Mouse (Mus musculus) spleen, embryonic (tissue): ENCODE measurements around the gene Sash1.

Experiments
- CTCF ChIA-PET: fragments of 350-600 bp; sonication (Branson Sonifier 250); formaldehyde crosslinking; loops from one replicate; lab custom pipeline; 2022; lab: Charles Lee

Gene Sash1

DNA sequence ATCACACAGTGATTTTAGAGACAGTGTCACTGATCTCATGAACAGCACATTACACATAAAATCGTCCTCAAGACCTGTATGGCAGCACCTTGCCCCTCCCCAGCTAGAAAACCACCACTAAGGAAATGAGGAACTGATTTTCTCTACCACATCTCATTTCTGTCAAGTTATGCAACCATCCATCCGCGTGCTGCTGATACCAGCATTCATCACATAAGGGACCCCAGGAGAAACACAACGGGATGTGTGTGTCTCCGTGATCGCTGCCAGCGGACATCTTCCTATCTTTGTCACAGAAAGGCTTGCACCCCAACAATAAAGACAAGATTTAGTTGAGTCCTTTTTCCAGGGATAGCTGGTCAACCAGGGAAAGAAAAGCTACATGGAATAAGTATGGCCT lies 27.2 kb downstream of the Sash1 start:
- CTCF ChIA-PET: no interaction called here

DNA sequence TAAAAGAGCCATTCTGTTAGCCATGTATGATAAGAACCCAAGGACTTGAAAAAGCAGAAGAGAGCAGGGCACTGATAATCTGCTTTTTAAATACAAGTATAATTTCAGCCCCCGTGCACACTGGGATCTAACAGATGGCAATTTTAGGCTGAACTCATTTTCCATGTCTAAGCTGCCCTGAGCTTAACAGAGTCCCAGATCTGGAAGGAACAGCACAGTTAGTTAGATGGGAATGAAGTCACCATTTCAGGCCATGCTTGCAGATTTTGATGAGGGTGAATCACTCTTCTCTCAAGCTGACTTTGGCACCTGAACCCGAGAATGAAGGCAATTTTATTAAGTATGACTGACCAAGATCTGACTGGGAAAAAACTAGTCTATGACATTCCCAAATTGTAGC lies 28.9 kb downstream of the Sash1 start:
- CTCF ChIA-PET: no interaction called here

GRCm38 (mm10) chr10:8853326-8853725 lies 32.5 kb downstream of the Sash1 start:
- CTCF ChIA-PET: no interaction called here

DNA sequence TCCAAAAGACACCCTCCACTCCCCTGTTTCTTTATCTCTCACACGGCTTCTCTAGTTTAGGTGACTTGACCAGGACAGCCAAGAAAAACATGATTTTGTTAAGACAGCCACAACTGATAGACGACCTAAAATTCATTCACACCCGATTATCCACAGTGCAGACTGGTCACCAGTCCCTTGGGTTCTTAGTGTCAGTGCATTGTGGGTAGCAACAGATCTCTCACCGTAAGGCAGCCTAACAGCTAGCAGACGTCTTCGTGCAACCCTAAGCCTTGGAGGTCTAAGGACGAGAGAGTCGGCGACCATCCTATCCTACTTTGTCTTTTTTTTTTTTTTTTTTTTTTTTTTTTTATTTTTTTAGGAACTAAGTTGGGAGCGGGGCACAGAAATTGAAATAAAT lies 34.2 kb downstream of the Sash1 start:
- CTCF ChIA-PET: no interaction called here

DNA sequence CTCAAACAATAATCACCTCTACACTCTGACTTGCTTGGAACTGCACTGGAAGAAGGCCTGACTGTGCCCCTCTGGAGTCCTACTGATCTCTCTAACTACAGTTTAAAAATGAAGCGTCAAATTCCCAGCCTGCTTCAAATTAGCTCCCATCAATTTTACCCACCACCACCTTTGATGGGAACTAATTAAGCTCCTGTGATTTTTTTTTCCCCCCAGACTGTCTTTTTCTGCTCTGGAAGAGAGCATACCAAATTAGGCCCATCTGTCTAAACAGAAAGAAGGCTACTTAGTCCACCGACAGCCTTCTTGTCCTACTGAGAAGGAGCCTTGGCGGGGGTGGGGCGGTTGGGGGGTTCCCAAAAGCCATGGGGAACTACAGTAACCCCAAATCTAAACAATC lies 37.9 kb downstream of the Sash1 start:
- CTCF ChIA-PET: interaction anchor here (0.7 kb wide), 1 partner anchor 32 kb away, joined by 3 read pairs; no protein-coding TSS in a partner anchor

- CTCF ChIA-PET: no interaction called here
These were observed 39.6 kb downstream of the Sash1 start for GRCm38 (mm10) chr10:8846258-8846657.

DNA sequence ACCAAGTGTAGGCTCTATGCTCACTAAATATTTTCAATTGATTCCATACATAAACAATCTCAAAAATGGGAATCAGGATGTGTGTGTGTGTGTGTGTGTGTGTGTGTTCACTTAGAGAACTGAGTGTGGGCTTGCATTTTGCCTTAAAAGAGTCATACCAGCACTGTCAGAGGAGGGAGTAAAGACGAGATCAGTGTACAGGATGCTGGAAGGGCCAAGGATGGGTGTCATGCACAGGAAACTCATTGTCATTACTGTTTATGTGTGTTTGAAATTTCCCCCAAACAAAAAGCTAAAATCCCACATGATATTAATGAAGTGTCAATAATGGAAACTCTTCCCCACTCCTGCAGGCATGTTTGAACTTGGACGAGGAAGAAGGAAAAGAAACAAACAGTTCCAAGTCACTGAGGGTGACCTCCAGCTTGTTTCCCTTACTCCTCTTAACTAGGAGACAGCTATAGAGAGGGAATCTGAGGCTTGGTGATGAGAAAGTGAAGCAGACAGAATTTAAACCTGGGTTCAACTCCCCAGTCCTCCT lies 40.6 kb downstream of the Sash1 start:
- CTCF ChIA-PET: no interaction called here

GRCm38 (mm10) chr10:8839956-8840355 lies 45.9 kb downstream of the Sash1 start:
- CTCF ChIA-PET: no interaction called here

DNA sequence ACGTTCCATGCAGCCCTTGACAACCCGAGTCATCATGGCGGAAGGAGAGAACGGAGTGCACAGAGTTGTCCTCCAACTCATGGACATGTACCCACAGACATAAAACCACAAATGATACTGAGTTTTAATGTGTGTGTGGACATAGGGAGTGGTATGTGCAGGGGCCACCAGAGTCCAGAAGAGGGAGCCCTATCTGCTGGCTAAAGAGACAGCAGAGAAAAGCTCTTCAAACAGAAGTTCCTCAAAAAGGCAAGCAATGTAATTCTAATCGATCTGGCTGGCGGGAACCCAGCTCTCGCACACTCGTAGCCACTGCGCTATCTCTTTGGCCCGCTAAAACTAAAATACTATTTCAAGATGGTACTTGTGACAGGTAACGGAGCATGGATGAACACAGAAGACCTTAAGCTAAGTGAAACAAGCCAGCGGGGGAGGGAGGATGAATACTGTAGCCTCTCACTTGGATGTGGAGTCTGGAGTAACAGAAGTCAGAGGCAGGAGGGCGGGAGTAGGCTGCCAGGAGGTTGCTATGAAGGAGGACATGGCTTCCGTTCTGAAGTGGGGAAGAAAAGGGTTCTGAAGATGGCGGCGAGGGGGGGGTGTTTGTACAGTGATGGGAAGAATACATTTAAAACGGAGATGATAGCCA lies 51.9 kb downstream of the Sash1 start:
- CTCF ChIA-PET: interaction anchor here (1.5 kb wide), 1 partner anchor 141 kb away, joined by 3 read pairs; no protein-coding TSS in a partner anchor

DNA sequence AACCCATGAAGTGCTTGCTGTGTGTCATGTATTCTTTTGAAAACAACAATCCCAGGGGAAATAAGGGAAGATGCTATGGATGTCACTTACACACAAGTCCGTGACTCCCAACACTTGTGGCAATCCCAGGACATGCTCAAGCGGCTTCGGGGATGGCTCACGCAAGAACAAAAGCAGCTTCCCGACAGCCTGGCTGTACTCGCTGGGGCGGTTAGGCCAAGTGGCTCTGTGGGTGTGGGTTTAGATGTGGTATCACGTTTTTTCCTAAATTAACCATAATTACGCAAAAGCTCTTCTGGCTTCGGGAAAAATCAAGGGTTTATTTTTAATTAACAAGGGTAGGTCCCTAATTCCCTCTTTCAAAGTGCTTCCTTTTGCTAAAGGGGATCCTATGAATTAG lies 59.6 kb downstream of the Sash1 start:
- CTCF ChIA-PET: no interaction called here

DNA sequence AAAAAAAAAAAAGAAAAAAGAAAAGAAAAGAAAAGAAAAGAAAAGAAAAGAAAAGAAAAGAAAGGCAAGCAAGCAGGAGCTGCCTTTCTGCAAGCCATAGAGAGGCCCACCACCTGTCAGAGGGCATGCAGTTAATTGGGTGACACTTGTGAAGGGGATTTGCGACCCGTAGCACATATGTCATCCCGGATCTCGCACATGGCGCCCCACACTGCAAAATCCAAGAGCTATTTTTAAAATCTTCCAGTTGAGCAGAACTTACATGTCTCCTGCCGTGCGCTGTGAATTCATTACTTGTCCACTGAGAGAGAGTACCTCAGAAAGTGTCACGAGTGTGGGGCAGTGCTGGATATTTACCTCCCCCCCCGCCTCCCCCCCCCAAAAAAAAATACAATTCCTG lies 60.0 kb downstream of the Sash1 start:
- CTCF ChIA-PET: no interaction called here

GRCm38 (mm10) chr10:8818066-8818465 lies 67.8 kb downstream of the Sash1 start:
- CTCF ChIA-PET: no interaction called here

DNA sequence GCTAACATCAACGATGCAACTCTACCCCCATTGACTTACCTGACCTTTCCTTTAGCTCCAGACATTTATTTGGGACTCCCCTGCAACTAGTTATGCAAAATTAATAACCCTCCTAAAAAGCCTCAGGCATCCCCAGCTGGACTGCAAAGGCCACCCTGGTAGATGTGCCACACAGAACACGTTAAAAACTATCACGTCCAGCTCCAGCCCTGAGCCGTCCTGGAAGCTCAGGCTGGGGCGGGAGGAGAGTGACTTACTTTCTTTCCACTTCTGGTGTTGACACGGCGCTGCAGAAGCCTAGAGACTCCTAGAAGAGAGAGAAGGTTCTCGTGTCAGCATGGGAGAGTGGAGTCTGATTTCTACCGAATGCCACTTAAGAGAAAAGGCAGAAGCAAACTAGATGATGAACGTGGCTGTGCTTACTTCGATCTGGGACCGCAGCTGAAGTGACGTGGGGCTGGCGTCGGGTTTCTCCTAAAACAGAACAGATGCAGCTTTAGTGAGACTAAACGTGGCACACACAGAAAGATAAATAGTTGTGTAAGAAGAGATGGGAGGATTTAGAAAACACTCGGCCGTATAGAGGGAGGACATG lies 71.8 kb downstream of the Sash1 start:
- CTCF ChIA-PET: no interaction called here

DNA sequence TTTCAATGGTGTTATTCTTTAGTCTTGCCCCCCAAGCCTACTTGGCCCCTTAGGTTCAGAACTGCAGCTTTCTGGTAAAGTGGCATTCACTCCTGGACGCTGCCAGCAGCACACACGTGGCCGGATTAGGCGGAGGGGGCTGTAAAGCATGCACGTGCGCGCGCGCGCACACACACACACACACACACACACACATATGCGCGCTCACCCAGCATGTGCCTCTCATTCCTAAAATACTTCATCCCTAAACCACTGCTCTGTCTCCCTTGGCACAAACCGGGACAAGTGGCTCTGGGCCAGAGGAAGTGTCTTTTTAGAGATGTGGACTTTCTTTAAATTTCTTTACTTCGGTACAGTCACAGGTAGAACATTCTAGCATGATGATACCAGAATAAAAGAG lies 72.6 kb downstream of the Sash1 start:
- CTCF ChIA-PET: no interaction called here

- CTCF ChIA-PET: no interaction called here
These were observed 73.1 kb downstream of the Sash1 start for GRCm38 (mm10) chr10:8812807-8813206.

DNA sequence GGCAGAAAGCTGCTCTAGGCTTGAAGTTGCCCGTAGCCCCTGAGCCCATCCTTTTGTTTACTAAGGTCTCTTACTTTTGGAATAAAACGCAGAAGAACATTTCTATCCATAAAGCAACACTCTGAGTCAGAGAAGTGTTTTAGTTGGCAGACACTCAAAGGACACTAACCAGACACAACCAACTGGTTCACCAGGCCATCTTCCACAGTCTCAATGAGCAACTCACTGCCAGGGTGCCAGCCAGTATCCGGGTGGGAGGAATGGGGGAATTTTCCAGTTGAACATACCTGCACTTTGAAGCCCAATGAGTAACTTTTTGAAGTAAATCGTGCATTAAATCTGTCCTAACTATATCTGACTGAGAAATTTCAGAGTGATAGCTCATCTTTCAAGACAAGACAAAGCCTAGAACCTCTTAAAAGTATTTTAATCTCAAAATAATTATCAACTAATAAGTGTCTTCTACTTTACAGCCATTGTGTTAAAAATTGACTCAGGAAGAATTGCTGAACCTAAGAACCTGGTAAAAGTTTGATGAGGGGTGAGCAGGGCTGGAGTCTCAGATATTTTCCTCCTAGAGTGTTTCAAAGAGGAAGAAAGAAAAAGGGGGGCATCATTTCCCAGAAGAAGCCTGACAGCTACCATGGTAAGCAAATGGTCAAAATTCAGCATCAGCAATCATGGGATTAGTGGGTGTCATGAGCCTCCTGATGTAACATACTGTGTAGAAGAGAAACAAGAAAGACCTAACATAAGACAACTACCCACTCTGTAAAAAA lies 74.4 kb downstream of the Sash1 start:
- CTCF ChIA-PET: no interaction called here

DNA sequence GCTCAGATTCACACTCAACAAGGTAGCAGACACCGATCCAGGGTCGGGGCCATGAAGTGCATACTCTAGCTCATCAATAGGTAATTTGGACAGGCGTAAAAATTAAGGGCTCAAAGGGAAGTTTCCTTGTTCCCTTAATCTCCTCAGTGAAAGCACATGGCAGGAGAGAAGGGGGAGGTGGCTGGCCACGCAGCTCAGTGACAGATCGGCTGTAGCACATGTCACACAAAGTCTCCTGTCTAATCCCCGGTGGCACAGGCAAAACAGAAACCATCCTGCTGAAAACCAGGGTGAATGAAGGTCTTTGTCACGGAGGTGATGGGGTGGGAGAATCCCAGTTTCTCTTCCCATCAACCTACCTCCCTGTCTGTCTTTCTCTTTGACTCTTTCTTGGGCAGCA lies 75.4 kb downstream of the Sash1 start:
- CTCF ChIA-PET: no interaction called here

- CTCF ChIA-PET: no interaction called here
These were observed 77.5 kb downstream of the Sash1 start for GRCm38 (mm10) chr10:8808383-8808782.

DNA sequence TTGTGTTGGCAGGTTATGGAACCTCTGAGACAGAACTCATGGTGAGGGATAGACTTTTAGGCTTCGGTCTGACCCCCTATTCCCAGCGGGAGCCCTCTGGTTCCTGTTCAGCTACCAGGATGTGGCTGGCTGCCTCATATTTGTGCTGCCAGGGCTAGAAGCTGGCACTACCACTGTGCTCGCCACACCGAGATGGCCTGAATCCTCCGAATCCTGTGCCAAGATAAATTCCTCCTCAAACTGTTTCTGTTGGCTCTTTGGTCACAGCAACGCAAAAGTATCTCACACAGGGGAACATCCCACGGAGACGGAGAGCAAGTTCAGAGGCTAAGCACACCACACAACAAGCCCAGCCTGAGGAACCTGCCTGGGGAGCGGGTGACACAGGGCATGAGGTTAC lies 78.3 kb downstream of the Sash1 start:
- CTCF ChIA-PET: interaction anchor here (0.7 kb wide), 1 partner anchor 168 kb away, joined by 3 read pairs; no protein-coding TSS in a partner anchor

DNA sequence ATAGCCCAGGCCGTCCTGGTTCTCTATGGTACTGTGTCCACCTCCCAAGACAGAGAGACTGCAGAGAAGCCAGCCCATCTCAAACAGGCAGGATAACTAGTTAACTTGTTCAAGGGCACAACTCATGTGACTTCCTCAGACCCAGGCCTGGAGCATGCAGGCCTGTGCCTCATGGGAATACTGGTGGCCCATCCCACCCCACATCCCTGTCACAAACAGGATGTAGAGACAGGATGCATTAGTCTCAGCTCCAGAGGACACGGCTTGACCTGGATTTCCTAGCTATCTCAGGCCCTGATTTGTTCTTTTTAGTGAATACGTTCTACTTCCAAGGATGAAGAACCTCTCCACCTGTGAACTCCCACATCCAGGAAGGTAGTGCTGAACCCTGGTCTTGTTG lies 80.5 kb downstream of the Sash1 start:
- CTCF ChIA-PET: no interaction called here

DNA sequence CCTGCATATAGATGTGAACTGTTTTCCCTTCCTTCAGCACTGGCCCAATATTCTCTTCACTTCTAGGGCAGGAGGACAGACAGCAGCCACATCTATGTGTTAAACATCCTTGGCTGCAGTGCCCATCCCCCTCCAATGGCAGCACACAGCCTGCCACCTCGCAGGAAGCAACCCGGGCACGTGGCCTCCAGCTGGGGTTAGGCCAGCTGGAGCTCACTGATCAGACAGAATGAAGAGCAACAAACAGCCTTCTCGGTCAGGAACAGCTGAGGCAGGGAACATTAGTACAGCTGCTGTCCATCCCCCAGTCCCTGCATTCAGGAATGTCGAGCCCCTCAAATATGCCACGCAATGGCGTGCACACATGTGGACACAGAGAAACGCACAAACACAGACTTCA lies 81.6 kb downstream of the Sash1 start:
- CTCF ChIA-PET: interaction anchor here (0.6 kb wide), 1 partner anchor 9 kb away, joined by 3 read pairs; no protein-coding TSS in a partner anchor

DNA sequence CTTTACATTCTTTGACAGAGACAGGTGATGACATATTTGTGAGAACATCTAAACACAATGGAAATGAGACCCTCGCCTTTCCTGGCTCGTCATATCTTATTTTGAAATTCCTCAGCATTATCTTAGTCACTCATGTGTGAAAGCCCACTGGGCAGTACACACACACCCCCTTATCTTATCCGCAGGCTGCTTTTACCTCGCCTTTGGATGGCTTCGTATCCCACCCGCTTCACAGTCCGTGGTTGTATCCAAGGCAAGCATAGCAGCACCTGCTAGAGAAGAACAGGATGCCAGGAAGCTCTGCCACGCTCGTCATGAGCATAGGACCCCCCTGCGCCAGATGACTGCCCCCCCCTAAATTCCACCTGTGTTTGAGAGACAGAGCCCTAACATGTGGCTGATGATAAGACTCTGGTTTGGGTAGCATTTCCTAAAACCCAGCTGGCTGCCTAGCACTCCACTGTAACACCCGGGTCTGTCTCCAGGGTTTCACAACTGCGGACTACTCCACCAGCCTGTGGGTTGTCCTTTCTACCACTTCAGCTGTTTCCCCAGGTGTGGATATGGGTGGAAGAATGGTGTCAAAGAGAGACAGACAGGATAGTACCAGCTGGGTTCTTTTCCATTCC lies 84.0 kb downstream of the Sash1 start:
- CTCF ChIA-PET: no interaction called here
